Mouse (Mus musculus) megakaryocyte, embryonic 14.5 days (primary cell): ENCODE data around the gene Pxn.

Experiments used
- FLI1 ChIP-seq: IDR thresholded peaks from 2 replicates; pipeline ENCODE4 v1.6.1; 2012; ENCODE audit warnings: low read length, inconsistent platforms, mixed read lengths
- GATA1 ChIP-seq: IDR thresholded peaks from 3 replicates; pipeline ENCODE4 v1.6.1; 2012; ENCODE audit warnings: mixed read lengths, low read length, inconsistent platforms, borderline replicate concordance

DNA sequence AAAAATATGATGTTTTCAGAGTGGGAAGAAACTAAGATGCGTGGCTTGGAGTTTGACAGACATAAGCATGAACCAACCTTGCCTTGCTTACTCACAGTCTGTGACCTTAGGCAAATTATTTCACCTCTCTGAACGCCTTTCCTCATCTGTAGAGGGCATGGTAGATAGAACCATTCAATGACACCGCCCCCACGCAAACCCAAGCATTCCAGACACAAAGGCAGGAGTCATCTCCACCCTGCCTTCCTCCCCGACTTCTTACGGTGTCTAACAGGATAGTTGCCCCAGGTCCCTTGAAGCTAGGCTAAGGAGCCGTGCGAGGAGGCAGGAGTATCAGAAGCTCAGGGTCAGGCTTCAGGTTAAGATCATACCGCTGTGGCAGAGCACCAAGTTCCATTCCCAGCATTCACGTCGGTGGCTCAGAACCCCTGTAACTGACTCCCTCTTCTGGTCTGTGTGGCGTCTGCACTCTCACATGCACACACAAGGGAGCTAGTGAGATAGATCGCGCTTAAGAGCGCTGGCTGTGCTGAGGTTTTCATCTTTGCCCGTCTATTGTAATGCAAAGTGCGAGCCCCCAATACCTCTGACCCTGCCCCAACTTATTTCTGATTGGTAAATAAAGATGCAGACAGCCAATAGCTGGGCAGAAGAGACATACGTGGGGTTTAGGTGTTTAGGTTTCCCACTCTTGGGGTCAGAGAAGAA lies 41.9 kb upstream of the Pxn start:
- TF ChIP-seq GATA1 (no peak), FLI1 (no peak)
